Mouse (Mus musculus): ENCODE data around the gene Plppr5. TPM values are rescaled to one million over a fixed set of nuclear protein-coding genes. Genes with fewer than 3 reads are reported as not detected.

Plppr5 gene
- polyA plus RNA-seq, 1 experiment: 0.62 TPM

GRCm38 (mm10) chr3:117728136-117728535 is 153.5 kb downstream of the Plppr5 start:
- Histone ChIP-seq H3K4me1 (ENCODE audit: control insufficient read depth, insufficient read depth, low read length) (no peaks in the 10 kb centered on the region), H3K27me3 (ENCODE audit: control insufficient read depth, insufficient read depth, low read length) (no peaks in the 10 kb centered on the region)
- no peak for TF ChIP-seq CTCF (IDR thresholded peaks at IDR 0.05; ENCODE audit: control insufficient read depth, insufficient read depth, insufficient replicate concordance, low read depth, low read length)
- TF ChIP-seq POLR2A (IDR thresholded peaks at IDR 0.05; ENCODE audit: control insufficient read depth, low read depth, low read length): no peak

GRCm38 (mm10) chr3:117729121-117730072 is 154.8 kb downstream of the Plppr5 start:
- Histone ChIP-seq H3K27ac (ENCODE audit: control insufficient read depth, insufficient read depth, low read depth, low read length) (no peak overlapping the region), H3K4me3 (ENCODE audit: control insufficient read depth, low read depth, low read length) (no peak overlapping the region), H3K27me3 (ENCODE audit: control insufficient read depth, insufficient read depth, low read length) (no peaks in the 10 kb centered on the region)

More at GRCm38 (mm10) chr3:117728136-117728535, 153.5 kb downstream of the Plppr5 start:
- Histone ChIP-seq H3K27ac (ENCODE audit: control insufficient read depth, insufficient read depth, low read depth, low read length) (no peak overlapping the region), H3K36me3 (ENCODE audit: control insufficient read depth, insufficient read depth, low read length) (no peaks in the 10 kb centered on the region), H3K4me3 (ENCODE audit: control insufficient read depth, low read depth, low read length) (no peak overlapping the region)

GRCm38 (mm10) chr3:117731545-117731944 is 156.9 kb downstream of the Plppr5 start:
- Histone ChIP-seq H3K4me3 (ENCODE audit: control insufficient read depth, low read depth, low read length) (no peak overlapping the region), H3K27me3 (ENCODE audit: control insufficient read depth, insufficient read depth, low read length) (no peaks in the 10 kb centered on the region), H3K36me3 (ENCODE audit: control insufficient read depth, insufficient read depth, low read length) (no peaks in the 10 kb centered on the region), H3K27ac (ENCODE audit: control insufficient read depth, insufficient read depth, low read depth, low read length) (no peak overlapping the region), H3K4me1 (ENCODE audit: control insufficient read depth, insufficient read depth, low read length) (no peaks in the 10 kb centered on the region)
- TF ChIP-seq POLR2A (IDR thresholded peaks at IDR 0.05; ENCODE audit: control insufficient read depth, low read depth, low read length): no peak
- no peak for TF ChIP-seq CTCF (IDR thresholded peaks at IDR 0.05; ENCODE audit: control insufficient read depth, insufficient read depth, insufficient replicate concordance, low read depth, low read length)

More at GRCm38 (mm10) chr3:117729121-117730072, 154.8 kb downstream of the Plppr5 start:
- no peaks in the 10 kb centered on the region for H3K36me3 ChIP-seq (ENCODE audit: control insufficient read depth, insufficient read depth, low read length)
- TF ChIP-seq POLR2A (IDR thresholded peaks at IDR 0.05; ENCODE audit: control insufficient read depth, low read depth, low read length): no peak
- TF ChIP-seq CTCF (IDR thresholded peaks at IDR 0.05; ENCODE audit: control insufficient read depth, insufficient read depth, insufficient replicate concordance, low read depth, low read length): no peak
- no peaks in the 10 kb centered on the region for H3K4me1 ChIP-seq (ENCODE audit: control insufficient read depth, insufficient read depth, low read length)

GRCm38 (mm10) chr3:117732661-117733060 is 158.0 kb downstream of the Plppr5 start:
- TF ChIP-seq POLR2A (IDR thresholded peaks at IDR 0.05; ENCODE audit: control insufficient read depth, low read depth, low read length) (no peak), CTCF (IDR thresholded peaks at IDR 0.05; ENCODE audit: control insufficient read depth, insufficient read depth, insufficient replicate concordance, low read depth, low read length) (no peak)
- Histone ChIP-seq H3K4me3 (ENCODE audit: control insufficient read depth, low read depth, low read length) (no peak overlapping the region), H3K36me3 (ENCODE audit: control insufficient read depth, insufficient read depth, low read length) (no peaks in the 10 kb centered on the region), H3K27me3 (ENCODE audit: control insufficient read depth, insufficient read depth, low read length) (no peaks in the 10 kb centered on the region), H3K27ac (ENCODE audit: control insufficient read depth, insufficient read depth, low read depth, low read length) (no peak overlapping the region), H3K4me1 (ENCODE audit: control insufficient read depth, insufficient read depth, low read length) (no peaks in the 10 kb centered on the region)

Other genes with a start within 250 kb of the Plppr5 start
- gene Plppr4, start 214.0 kb upstream of the Plppr5 start, polyA plus RNA-seq (2012; rRNA removed): 1.1 and 2.0 TPM in 2 replicates

Measured in testis, adult 2 months (tissue).